Mouse (Mus musculus) ES-E14 (cell line): ENCODE results near the gene Rprd1b.

Source experiments
- CHD2 ChIP-seq: IDR thresholded peaks from 2 replicates; pipeline ENCODE4 v1.6.1; 2014; ENCODE audit warnings: mild to moderate bottlenecking, low read depth, low read length, inconsistent platforms
- MAFK ChIP-seq: IDR thresholded peaks from 2 replicates; pipeline ENCODE4 v1.6.1; 2014; ENCODE audit warnings: mild to moderate bottlenecking, low read depth, low read length, inconsistent platforms; ENCODE audit not compliant: insufficient read depth
- ZC3H11A ChIP-seq: IDR thresholded peaks from 2 replicates; pipeline ENCODE4 v1.6.1; 2012; ENCODE audit warnings: low read depth, mild to moderate bottlenecking, inconsistent platforms, low read length, borderline replicate concordance
- ZNF384 ChIP-seq: IDR thresholded peaks from 2 replicates; pipeline ENCODE4 v1.6.1; 2012; ENCODE audit warnings: low read depth, low read length, inconsistent platforms

DNA sequence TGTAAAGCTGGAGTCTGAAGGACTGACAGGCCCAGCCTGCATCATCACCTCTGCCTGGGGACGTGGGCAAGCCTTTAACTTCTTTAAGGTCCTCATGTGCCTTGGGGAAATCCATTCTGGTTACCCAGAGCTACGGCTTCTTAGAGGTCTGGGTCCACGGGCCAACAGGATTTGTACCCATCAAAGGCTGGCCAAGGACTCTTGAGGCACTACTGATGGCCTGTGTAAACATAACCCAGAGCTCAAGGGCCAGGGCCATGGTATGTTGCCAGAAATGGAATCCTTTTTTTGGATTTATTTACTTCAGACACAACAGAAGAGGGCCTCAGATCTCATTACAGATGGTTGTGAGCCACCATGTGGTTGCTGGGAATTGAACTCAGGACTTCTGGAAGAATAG lies 45.6 kb upstream of the Rprd1b start:
- no peak for TF ChIP-seq ZNF384
- TF ChIP-seq ZC3H11A: no peak
- TF ChIP-seq CHD2: no peak
- TF ChIP-seq MAFK: no peak
